Mouse (Mus musculus): ENCODE measurements around the gene Grasp. TPM values are rescaled to one million over a fixed set of nuclear protein-coding genes. Genes with fewer than 3 reads are reported as not detected.

The Grasp gene
- total and polyA plus RNA-seq, 3 experiments: 2.3 to 6.7 (median 2.4) TPM

GRCm38 (mm10) chr15:101194951-101195823 lies 28.8 kb upstream of the Grasp start:
- DNase-seq (ENCODE audit: extremely low read depth): no peak
- no peaks in the 10 kb centered on the region for H3K27me3 ChIP-seq (replicated peaks)
- no peak overlapping the region for H3K4me3 ChIP-seq (replicated peaks in 1 of 3; ENCODE audit: low read depth in 2 of 3, low read length in 2 of 3, poor library complexity in 1 of 3)
- no peaks in the 10 kb centered on the region for H3K79me2 ChIP-seq (replicated peaks; ENCODE audit: control insufficient read depth, extremely low read depth, insufficient read depth, poor library complexity, severe bottlenecking)
- dilution Hi-C loops (cut with MboI; ENCODE audit: extremely low pct_ligation_motif_present, extremely low pct_unique_long_range_greater_than_20kb, low sequenced_read_pairs) (no loop called here), in situ Hi-C loops (cut with MboI; ENCODE audit: low pct_ligation_motif_present, low pct_unique_long_range_greater_than_20kb, low sequenced_read_pairs) (no loop called here)
- H3K27ac ChIP-seq (ENCODE audit: insufficient read depth, low read depth): no peak overlapping the region
- no peak overlapping the region for H3K4me2 ChIP-seq (ENCODE audit: insufficient read depth, low read depth, poor library complexity, severe bottlenecking)
- peaks cover 25 to 33% of the 10 kb centered on the region in 2 experiments for H3K36me3 ChIP-seq (replicated peaks in 1 of 2; ENCODE audit: control insufficient read depth in 1 of 2, insufficient read depth in 1 of 2, low read length in 1 of 2)
- TF ChIP-seq POLR2A (IDR thresholded peaks at IDR 0.05; ENCODE audit: low read depth, low read length) (no peak), CHD1 (IDR thresholded peaks at IDR 0.05; ENCODE audit: low read depth, low read length) (no peak), PAX5 (IDR thresholded peaks at IDR 0.05; ENCODE audit: low read length) (no peak), EP300 (IDR thresholded peaks at IDR 0.05; ENCODE audit: low read length) (no peak), ELF1 (IDR thresholded peaks at IDR 0.05; ENCODE audit: low read depth, low read length) (no peak), MAX (IDR thresholded peaks at IDR 0.05; ENCODE audit: low read length) (no peak), SMC3 (IDR thresholded peaks at IDR 0.05; ENCODE audit: low read depth, low read length) (no peak), TCF12 (IDR thresholded peaks at IDR 0.05; ENCODE audit: low read depth, low read length) (no peak), GABPA (IDR thresholded peaks at IDR 0.05; ENCODE audit: insufficient replicate concordance, low read depth, low read length) (no peak), KAT2A (IDR thresholded peaks at IDR 0.05; ENCODE audit: insufficient replicate concordance, low read length) (no peak), HCFC1 (IDR thresholded peaks at IDR 0.05; ENCODE audit: low read depth, low read length) (no peak), JUND (conservative IDR thresholded peaks at IDR 0.05; ENCODE audit: low read depth, low read length) (no peak), CTCF (conservative IDR thresholded peaks at IDR 0.05 in 1 of 2, IDR thresholded peaks at IDR 0.05 in 1 of 2; ENCODE audit: low read depth in 2 of 2, low read length in 2 of 2) (no peak), USF2 (conservative IDR thresholded peaks at IDR 0.05; ENCODE audit: low read depth, low read length) (no peak), JUN (IDR thresholded peaks at IDR 0.05; ENCODE audit: insufficient read depth, low read depth, low read length) (no peak), POLR2AphosphoS2 (IDR thresholded peaks at IDR 0.05; ENCODE audit: low read depth, low read length) (no peak), ZNF384 (IDR thresholded peaks at IDR 0.05; ENCODE audit: low read depth, low read length) (no peak)
- H3K9me3 ChIP-seq (replicated peaks; ENCODE audit: low read length): peaks cover 3% of the 10 kb centered on the region
- H3K9ac ChIP-seq (ENCODE audit: insufficient read depth, low read depth): no peak overlapping the region
- peaks cover 30 to 51% of the 10 kb centered on the region in 2 experiments for H3K4me1 ChIP-seq (ENCODE audit: control insufficient read depth in 1 of 2, insufficient read depth in 2 of 2)

- dilution Hi-C loops (cut with MboI; ENCODE audit: extremely low pct_ligation_motif_present, extremely low pct_unique_long_range_greater_than_20kb, low sequenced_read_pairs): no loop called here
- no peaks in the 10 kb centered on the region for H3K79me2 ChIP-seq (replicated peaks; ENCODE audit: control insufficient read depth, extremely low read depth, insufficient read depth, poor library complexity, severe bottlenecking)
- TF ChIP-seq NELFE (IDR thresholded peaks at IDR 0.05; ENCODE audit: low read depth, low read length) (no peak), ZNF384 (IDR thresholded peaks at IDR 0.05; ENCODE audit: low read depth, low read length) (no peak), BHLHE40 (IDR thresholded peaks at IDR 0.05; ENCODE audit: low read depth, low read length) (no peak), UBTF (IDR thresholded peaks at IDR 0.05; ENCODE audit: low read depth, low read length) (no peak), EP300 (IDR thresholded peaks at IDR 0.05; ENCODE audit: low read length) (no peak), RAD21 (IDR thresholded peaks at IDR 0.05; ENCODE audit: low read depth, low read length) (no peak), NRF1 (IDR thresholded peaks at IDR 0.05; ENCODE audit: low read depth, low read length) (no peak), POLR2A (IDR thresholded peaks at IDR 0.05; ENCODE audit: low read depth, low read length) (no peak), MAX (IDR thresholded peaks at IDR 0.05; ENCODE audit: low read length) (no peak), MAZ (IDR thresholded peaks at IDR 0.05; ENCODE audit: low read depth, low read length) (no peak), MEF2A (IDR thresholded peaks at IDR 0.05; ENCODE audit: borderline replicate concordance, low read depth, low read length) (no peak), E2F4 (IDR thresholded peaks at IDR 0.05; ENCODE audit: insufficient replicate concordance, low read depth, low read length) (no peak), JUND (conservative IDR thresholded peaks at IDR 0.05; ENCODE audit: low read depth, low read length) (no peak), SIN3A (IDR thresholded peaks at IDR 0.05; ENCODE audit: low read length) (no peak), ZKSCAN1 (IDR thresholded peaks at IDR 0.05; ENCODE audit: borderline replicate concordance, low read depth, low read length) (no peak), USF2 (conservative IDR thresholded peaks at IDR 0.05; ENCODE audit: low read depth, low read length) (no peak), MXI1 (IDR thresholded peaks at IDR 0.05; ENCODE audit: low read depth, low read length) (no peak)
- no peak overlapping the region for H3K9ac ChIP-seq (ENCODE audit: insufficient read depth, low read depth)
- DNase-seq (ENCODE audit: extremely low read depth): no peak
- in situ Hi-C loops (cut with MboI; ENCODE audit: low pct_ligation_motif_present, low pct_unique_long_range_greater_than_20kb, low sequenced_read_pairs): no loop called here
- peaks cover 7% of the 10 kb centered on the region for H3K9me3 ChIP-seq (replicated peaks; ENCODE audit: low read length)
- H3K27me3 ChIP-seq (replicated peaks): no peaks in the 10 kb centered on the region
- H3K4me1 ChIP-seq (ENCODE audit: control insufficient read depth in 1 of 2, insufficient read depth in 2 of 2): peaks cover 23 to 40% of the 10 kb centered on the region in 2 experiments
- H3K27ac ChIP-seq (ENCODE audit: insufficient read depth, low read depth): no peak overlapping the region
- H3K4me3 ChIP-seq (replicated peaks in 1 of 3; ENCODE audit: low read depth in 2 of 3, low read length in 2 of 3, poor library complexity in 1 of 3): peak overlapping the region in 1 of 3 experiments; percentile 36
- no peak overlapping the region for H3K4me2 ChIP-seq (ENCODE audit: insufficient read depth, low read depth, poor library complexity, severe bottlenecking)
- peaks cover 30 to 39% of the 10 kb centered on the region in 2 experiments for H3K36me3 ChIP-seq (replicated peaks in 1 of 2; ENCODE audit: control insufficient read depth in 1 of 2, insufficient read depth in 1 of 2, low read length in 1 of 2)
These were observed 27.8 kb upstream of the Grasp start for GRCm38 (mm10) chr15:101196079-101196795.
